Mouse (Mus musculus) intestine, embryonic 16.5 days (tissue): ENCODE data around the gene Cngb1. TPM values are rescaled to one million over a fixed set of nuclear protein-coding genes. Genes with fewer than 3 reads are reported as not detected.

ENCODE experiments used
- ATAC-seq: fragments of 200-750 bp; cut with Nextera tagmentation; 2 replicates; pipeline ENCODE4 v1.8.0; 2017; ENCODE audit warnings: moderate TSS enrichment, moderate library complexity
- H3K27ac ChIP-seq: fragments of 300-500 bp; sonication (generic); 2 replicates; pipeline ENCODE4 v1.5.1; 2014; ENCODE audit warnings: mild to moderate bottlenecking, low read length
- H3K27me3 ChIP-seq: fragments of 300-500 bp; sonication (generic); replicated peaks from 2 replicates; pipeline ENCODE4 v1.6.1; 2014; ENCODE audit warnings: low read length, control low read depth, mixed read lengths; ENCODE audit not compliant: control insufficient read depth, insufficient read depth
- H3K36me3 ChIP-seq: fragments of 300-500 bp; sonication (generic); 2 replicates; pipeline ENCODE4 v1.6.1; 2014; ENCODE audit warnings: low read length, control low read depth; ENCODE audit not compliant: control insufficient read depth, insufficient read depth
- H3K4me1 ChIP-seq: fragments of 300-500 bp; sonication (generic); 2 replicates; pipeline ENCODE4 v1.6.1; 2014; ENCODE audit warnings: low read length, control low read depth, mixed read lengths; ENCODE audit not compliant: control insufficient read depth, insufficient read depth
- H3K4me2 ChIP-seq: fragments of 300-500 bp; sonication (generic); 2 replicates; pipeline ENCODE4 v1.6.1; 2014; ENCODE audit warnings: low read depth, low read length, control low read depth
- H3K4me3 ChIP-seq: fragments of 300-500 bp; sonication (generic); 2 replicates; pipeline ENCODE4 v1.5.1; 2014; ENCODE audit warnings: mild to moderate bottlenecking, low read length
- H3K9ac ChIP-seq: fragments of 300-500 bp; sonication (generic); 2 replicates; pipeline ENCODE4 v1.6.1; 2014; ENCODE audit warnings: low read depth, low read length
- H3K9me3 ChIP-seq: fragments of 300-500 bp; sonication (generic); 2 replicates; pipeline ENCODE4 v1.6.1; 2016; ENCODE audit warnings: low read length, control low read depth; ENCODE audit not compliant: control insufficient read depth
- WGBS: fragments of 180-500 bp; shearing (Covaris S2); extraction: QIAGEN DNeasy Blood & Tissue Kit; methylation state at CpG from one replicate; pipeline ENCODE4 v1.1.7; 2014; 5-methylcytosine and 5-hydroxymethylcytosine counted together
- polyA plus RNA-seq: library from polyadenylated mRNA; unstranded; fragments of >200 nt; fragmentation: Nextera tagmentation; extraction: Ambion mirVana; gene quantifications from 2 replicates; pipeline ENCODE4 v1.2.1, GENCODE M21; 2015

Gene Cngb1
- polyA plus RNA-seq, 1 experiment from 2014 or later, result 0.49 TPM

DNA sequence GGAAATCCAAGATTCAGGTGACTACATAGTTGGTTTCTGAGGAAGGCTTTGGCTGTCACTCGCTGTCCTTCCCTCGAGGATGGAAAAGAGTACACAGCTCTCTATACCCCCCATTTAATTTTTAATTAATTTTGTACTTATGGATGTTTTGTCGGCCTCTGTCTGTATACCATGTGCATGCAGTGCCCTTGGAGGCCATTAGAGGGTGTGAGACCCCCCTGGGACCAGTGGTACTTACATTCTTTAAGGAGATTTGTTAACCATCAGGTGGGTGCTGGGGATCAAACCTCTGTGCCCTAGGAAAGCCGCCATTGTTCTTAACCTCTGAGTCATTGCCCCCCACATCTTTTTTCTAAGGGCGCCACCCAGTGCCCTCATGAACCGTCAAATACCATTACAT, 38.3 kb upstream of the Cngb1 start:
- no peaks in the 10 kb centered on the region for H3K9me3 ChIP-seq
- H3K9ac ChIP-seq, result no peak overlapping the region
- H3K27ac ChIP-seq, result no peak overlapping the region
- H3K4me2 ChIP-seq, result no peak overlapping the region
- ATAC-seq, result no peak
- no peaks in the 10 kb centered on the region for H3K27me3 ChIP-seq
- WGBS, result 78% methylated on average over 6 of the region's 6 CpGs
- H3K36me3 ChIP-seq, result peaks cover 7% of the 10 kb centered on the region; the same call in 1 of the 2 replicates
- H3K4me1 ChIP-seq, result peaks cover 6% of the 10 kb centered on the region; the same call in 1 of the 2 replicates
- no peak overlapping the region for H3K4me3 ChIP-seq

DNA sequence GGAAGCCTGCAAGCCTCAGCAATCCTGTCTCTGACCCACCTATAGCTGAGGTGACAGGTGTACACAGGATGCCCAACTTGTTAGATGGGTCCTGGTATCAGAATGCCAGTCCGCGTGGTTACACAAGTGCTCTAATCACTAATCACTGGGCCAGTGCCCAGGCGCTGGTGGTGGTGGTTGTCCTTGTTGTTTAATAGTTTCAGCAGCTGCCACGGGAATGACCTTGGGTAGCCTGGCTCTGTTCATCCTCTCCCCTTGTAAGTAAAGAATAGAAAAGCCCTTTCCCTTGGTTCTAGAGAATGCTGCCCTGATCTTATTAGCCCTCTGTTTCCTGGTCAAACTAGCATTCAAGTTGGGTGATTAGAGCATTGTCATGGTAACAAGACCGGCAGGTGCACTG, 35.3 kb upstream of the Cngb1 start:
- ATAC-seq, result peak; percentile 46
- no peaks in the 10 kb centered on the region for H3K9me3 ChIP-seq
- no peak overlapping the region for H3K4me2 ChIP-seq
- H3K27me3 ChIP-seq, result no peaks in the 10 kb centered on the region
- H3K36me3 ChIP-seq, result peaks cover 16% of the 10 kb centered on the region; the same call in 1 of the 2 replicates
- 64% methylated on average over 5 of the region's 5 CpGs for WGBS
- no peak overlapping the region for H3K27ac ChIP-seq
- H3K4me1 ChIP-seq, result no peaks in the 10 kb centered on the region
- H3K9ac ChIP-seq, result no peak overlapping the region
- no peak overlapping the region for H3K4me3 ChIP-seq

DNA sequence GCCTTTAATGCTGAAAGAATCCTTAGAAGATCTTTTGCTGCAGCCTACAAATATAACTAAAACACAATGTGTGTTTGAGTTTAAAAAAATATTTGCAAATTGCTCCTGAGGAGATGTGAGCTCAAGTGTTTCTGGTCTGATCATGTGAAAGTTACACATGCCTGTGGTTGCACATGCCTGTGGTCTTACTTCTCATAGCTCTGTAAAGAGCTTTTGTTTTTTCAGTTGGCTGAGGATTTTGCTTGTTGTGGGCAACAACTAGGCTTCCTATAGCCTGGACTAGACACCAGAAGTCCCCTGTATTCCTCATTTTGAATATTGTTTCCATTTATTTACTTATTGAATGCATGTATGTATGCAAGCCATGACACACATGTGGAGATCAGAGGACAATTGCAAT, 30.0 kb upstream of the Cngb1 start:
- H3K9me3 ChIP-seq, result no peaks in the 10 kb centered on the region
- H3K4me2 ChIP-seq, result no peak overlapping the region
- peaks cover 9% of the 10 kb centered on the region; the same call in 1 of the 2 replicates for H3K36me3 ChIP-seq
- H3K4me3 ChIP-seq, result no peak overlapping the region
- no peak for ATAC-seq
- no peak overlapping the region for H3K27ac ChIP-seq
- H3K4me1 ChIP-seq, result 0 out of 2 replicates have a peak, but pooled peaks cover 3% of the 10 kb centered on the region
- no peak overlapping the region for H3K9ac ChIP-seq
- H3K27me3 ChIP-seq, result no peaks in the 10 kb centered on the region

DNA sequence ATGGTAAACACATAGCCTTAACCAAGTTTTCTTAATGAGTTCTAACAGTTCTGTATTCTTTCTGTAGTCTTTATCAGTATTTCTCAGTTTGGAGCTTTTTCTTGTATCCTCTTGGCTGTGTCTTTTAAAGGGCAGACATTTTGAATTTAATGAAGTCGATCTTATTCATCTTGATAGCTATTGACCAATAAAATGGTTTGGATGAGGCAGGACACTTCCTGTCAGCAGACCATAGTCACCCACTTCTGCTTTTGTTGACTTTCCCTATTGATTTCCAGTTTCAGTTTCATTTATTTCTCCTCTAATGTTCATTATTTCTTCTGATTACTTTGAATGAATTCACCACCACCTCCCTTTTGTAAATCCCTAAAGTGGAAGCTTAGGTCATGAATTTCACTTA, 29.3 kb upstream of the Cngb1 start:
- Histone ChIP-seq H3K4me2 (no peak overlapping the region), H3K9me3 (no peaks in the 10 kb centered on the region), H3K27ac (no peak overlapping the region), H3K27me3 (no peaks in the 10 kb centered on the region), H3K9ac (no peak overlapping the region), H3K36me3 (peaks cover 9% of the 10 kb centered on the region; the same call in 1 of the 2 replicates), H3K4me3 (no peak overlapping the region), H3K4me1 (peaks cover 3% of the 10 kb centered on the region; the same call in 1 of the 2 replicates)
- ATAC-seq, result no peak
- 84% methylated on average over 1 of the region's 1 CpGs for WGBS

DNA sequence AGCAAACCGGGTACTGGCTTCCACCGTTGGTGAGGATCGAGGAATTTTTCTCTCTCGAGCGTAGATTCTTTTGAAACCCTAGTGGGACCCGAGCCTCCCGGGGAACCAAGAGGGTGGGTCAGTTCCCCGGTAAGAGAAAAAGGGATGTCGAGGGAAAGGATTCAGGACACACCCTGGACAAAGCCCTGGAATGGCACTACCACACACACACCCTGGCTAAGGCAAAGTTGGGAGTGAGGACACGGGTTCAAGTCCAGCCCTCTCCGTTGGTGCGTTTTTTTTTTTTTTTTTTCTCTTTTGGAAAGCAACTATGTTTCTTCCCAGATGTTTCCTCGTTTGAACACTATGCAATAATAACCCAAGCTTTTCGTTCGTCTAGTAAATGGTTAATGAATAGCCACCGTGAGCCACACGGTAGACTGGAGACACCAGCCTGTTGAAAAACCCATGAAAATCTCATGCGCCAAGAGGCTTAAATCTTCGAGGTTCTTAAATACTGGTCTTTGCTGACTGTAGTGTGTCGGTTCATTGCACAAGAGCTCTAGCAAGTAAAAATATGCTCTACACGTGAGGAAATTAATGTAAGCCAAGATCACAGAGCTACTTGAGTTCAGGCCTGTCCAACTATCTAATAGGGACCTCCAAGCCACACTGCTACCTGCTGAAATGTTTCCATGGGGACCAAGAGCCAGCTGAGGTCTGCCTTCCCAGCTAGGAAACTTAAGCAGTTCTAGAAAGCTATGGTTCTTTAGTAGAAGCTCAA, 26.2 kb upstream of the Cngb1 start:
- peak overlapping the region; percentile 87 for H3K4me3 ChIP-seq
- WGBS, result 21% methylated on average over 21 of the region's 21 CpGs
- H3K4me1 ChIP-seq, result peaks cover 11% of the 10 kb centered on the region
- peak; percentile 34 for ATAC-seq
- H3K36me3 ChIP-seq, result peaks cover 16% of the 10 kb centered on the region
- H3K4me2 ChIP-seq, result peak overlapping the region; percentile 83
- peak overlapping the region; percentile 99 for H3K27ac ChIP-seq
- H3K27me3 ChIP-seq, result no peaks in the 10 kb centered on the region
- H3K9ac ChIP-seq, result peak overlapping the region; percentile 97
- H3K9me3 ChIP-seq, result no peaks in the 10 kb centered on the region

DNA sequence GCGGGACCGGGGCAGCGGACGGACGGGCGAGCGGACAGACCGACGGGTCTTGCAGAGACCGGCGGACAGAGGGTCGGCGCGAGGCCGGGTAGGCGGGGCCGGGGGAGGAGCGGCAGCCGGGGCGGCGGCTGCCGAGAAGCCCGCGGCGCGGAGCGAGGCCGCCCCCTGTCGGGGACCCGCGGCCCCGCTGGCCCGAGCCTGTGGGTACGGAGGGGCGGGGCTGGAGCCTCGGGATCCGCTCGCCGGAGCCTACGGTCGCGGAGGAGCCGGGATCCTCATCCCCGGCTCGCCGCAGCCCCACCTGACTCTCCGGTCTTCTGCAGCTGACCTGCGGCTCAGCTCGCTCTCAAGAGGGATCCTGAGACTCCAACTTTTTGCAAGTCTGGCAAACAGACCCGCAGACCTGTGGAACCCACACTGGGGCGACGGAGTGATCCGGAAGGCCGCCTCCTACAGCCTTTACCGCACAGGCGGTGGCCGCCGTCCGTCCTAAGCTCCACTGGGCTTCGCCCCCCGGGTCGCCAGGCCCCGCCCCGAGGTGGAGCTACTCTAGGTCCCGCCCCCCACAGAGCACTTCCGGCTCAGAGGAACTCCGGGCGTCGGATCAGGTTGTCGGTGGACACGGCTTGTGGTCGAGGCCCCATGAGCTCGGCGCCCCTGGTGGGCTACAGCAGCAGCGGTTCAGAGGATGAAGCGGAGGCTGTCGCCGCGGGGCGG, 25.5 kb upstream of the Cngb1 start, which contains the start of the genes Zfp319 and Usb1:
TSS of gene Zfp319 (minus strand) at position 231 of the 717 bp plus-strand sequence.
TSS of gene Usb1 (plus strand) at position 565 of the 717 bp plus-strand sequence.
- Histone ChIP-seq H3K4me1 (peaks cover 11% of the 10 kb centered on the region), H3K36me3 (peaks cover 23% of the 10 kb centered on the region)

DNA sequence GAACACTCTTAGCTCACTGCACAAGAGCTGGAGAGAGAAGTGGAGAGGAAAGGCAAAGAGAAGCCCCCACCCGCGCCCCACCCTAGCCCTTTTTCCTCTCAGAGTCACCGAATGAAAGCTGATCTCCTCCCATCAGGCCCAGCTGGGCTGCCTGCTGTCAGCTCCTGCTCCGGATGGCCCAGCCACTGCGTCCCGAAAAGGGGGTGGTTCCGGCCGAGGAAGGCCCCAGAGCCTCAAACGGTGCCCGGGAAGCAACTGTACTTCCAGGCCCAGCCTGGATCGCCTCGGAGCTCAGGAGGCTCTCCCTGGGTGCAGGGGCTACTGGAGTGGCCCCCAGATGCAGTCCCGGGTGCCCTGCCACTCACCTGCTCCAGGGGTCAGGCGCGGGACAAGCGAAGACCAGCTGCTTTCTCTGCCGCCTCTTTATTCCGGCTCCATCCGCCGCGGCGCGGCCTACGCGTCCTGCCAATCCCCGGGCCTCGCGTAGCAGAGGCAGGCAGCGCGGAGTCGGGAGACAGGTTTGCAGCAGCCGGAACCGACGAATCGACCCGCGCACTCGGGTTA, 24.9 kb upstream of the Cngb1 start:
- Histone ChIP-seq H3K27ac (peak overlapping the region; percentile 99), H3K36me3 (peaks cover 29% of the 10 kb centered on the region), H3K4me3 (peak overlapping the region; percentile 87), H3K9ac (peak overlapping the region; percentile 97), H3K4me2 (peak overlapping the region; percentile 83), H3K4me1 (peaks cover 11% of the 10 kb centered on the region), H3K9me3 (no peaks in the 10 kb centered on the region), H3K27me3 (no peaks in the 10 kb centered on the region)
- peak; percentile 61 for ATAC-seq
- WGBS, result under 1% methylated on average over 38 of the region's 38 CpGs

More for the DNA sequence above, 25.5 kb upstream of the Cngb1 start, which contains the start of the genes Zfp319 and Usb1:
- Histone ChIP-seq H3K27me3 (no peaks in the 10 kb centered on the region), H3K9ac (peak within 1 kb of the TSS; percentile 97), H3K4me2 (peak within 1 kb of the TSS; percentile 83), H3K4me3 (peak within 1 kb of the TSS; percentile 87), H3K9me3 (no peaks in the 10 kb centered on the region), H3K27ac (peak within 1 kb of the TSS; percentile 99)
- peak; percentile 96 for ATAC-seq
- under 1% methylated on average over 77 of the region's 80 CpGs for WGBS

DNA sequence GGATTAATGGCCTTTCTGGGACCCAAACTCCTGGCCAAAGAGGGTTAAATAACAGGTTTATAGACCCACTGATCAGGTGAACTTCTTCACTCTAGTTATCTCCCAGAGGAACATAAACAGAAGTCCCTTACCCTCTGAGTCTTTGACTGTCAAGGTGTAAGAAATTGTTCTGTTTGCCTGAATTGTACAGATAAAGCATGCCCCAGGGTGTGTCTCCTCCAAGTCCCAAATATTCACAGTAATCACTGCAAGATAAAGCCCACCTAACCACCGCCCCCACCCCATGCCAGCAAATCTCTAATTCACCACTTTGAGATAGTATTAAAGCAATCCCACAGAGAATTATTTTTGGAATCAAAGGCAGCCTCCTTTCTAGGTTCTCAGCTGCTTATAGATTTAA, 24.0 kb upstream of the Cngb1 start:
- Histone ChIP-seq H3K36me3 (peaks cover 32% of the 10 kb centered on the region), H3K4me1 (peaks cover 11% of the 10 kb centered on the region), H3K27ac (no peak overlapping the region), H3K9ac (peak overlapping the region; percentile 97), H3K4me3 (peak overlapping the region; percentile 87), H3K4me2 (peak overlapping the region; percentile 83), H3K27me3 (no peaks in the 10 kb centered on the region), H3K9me3 (no peaks in the 10 kb centered on the region)
- no peak for ATAC-seq
- 82% methylated on average over 1 of the region's 1 CpGs for WGBS

DNA sequence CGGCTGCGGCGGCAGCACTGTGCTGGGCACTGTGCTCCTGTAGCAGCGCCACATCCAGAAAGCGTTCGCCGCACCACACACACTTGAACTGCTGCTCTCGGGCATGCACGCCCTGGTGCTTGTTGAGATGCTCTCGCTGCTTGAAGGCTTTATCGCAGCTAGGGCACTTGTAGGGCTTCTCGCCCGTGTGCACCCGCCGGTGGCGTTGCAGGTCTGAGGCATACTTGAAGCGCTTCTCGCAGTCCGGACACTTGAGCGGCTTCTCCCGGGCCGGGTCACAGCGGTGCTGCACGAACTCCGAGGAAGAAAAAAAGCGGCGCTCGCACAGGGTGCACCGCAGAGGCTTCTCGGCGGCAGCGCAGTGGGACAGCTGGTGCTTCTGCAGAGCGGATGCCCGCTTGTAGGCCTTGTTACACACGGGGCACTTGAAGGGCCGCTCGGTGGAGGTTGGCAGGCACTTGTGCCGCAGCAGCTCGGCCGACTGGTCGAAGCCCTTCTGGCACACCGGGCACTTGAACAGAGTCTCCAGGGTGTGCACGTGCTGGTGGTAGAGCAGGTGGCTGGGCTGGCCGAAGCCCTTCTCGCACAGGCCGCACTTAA, 21.6 kb upstream of the Cngb1 start:
- H3K27ac ChIP-seq, result no peak overlapping the region
- no peak overlapping the region for H3K4me2 ChIP-seq
- WGBS, result 90% methylated on average over 46 of the region's 46 CpGs
- no peaks in the 10 kb centered on the region for H3K27me3 ChIP-seq
- peaks cover 11% of the 10 kb centered on the region for H3K4me1 ChIP-seq
- no peak overlapping the region for H3K9ac ChIP-seq
- no peak for ATAC-seq
- no peaks in the 10 kb centered on the region for H3K9me3 ChIP-seq
- no peak overlapping the region for H3K4me3 ChIP-seq
- H3K36me3 ChIP-seq, result peaks cover 32% of the 10 kb centered on the region
